Mouse (Mus musculus) kidney, embryonic 14.5 days (tissue): ENCODE data around the gene Dgcr2. TPM values are rescaled to one million over a fixed set of nuclear protein-coding genes. Genes with fewer than 3 reads are reported as not detected.

Experiments used
- ATAC-seq: fragments of 200-750 bp; cut with Nextera tagmentation; 2 replicates; pipeline ENCODE4 v1.8.0; 2017; ENCODE audit warnings: moderate number of reproducible peaks, mild to moderate bottlenecking, moderate TSS enrichment, moderate library complexity; ENCODE audit not compliant: low FRiP score, low TSS enrichment
- H3K27ac ChIP-seq: fragments of 300-500 bp; sonication (generic); 2 replicates; pipeline ENCODE4 v1.5.1; 2014; ENCODE audit warnings: low read depth, mild to moderate bottlenecking, low read length, moderate library complexity, mixed read lengths
- H3K27me3 ChIP-seq: fragments of 300-500 bp; sonication (generic); 2 replicates; pipeline ENCODE4 v1.6.1; 2014; ENCODE audit warnings: mild to moderate bottlenecking, low read length; ENCODE audit not compliant: control insufficient read depth, insufficient read depth
- H3K36me3 ChIP-seq: fragments of 300-500 bp; sonication (generic); 2 replicates; pipeline ENCODE4 v1.6.1; 2014; ENCODE audit warnings: low read length, mixed read lengths; ENCODE audit not compliant: control insufficient read depth, insufficient read depth
- H3K4me1 ChIP-seq: fragments of 300-500 bp; sonication (generic); 2 replicates; pipeline ENCODE4 v1.6.1; 2014; ENCODE audit warnings: low read length, mixed read lengths; ENCODE audit not compliant: control insufficient read depth, insufficient read depth
- H3K4me2 ChIP-seq: fragments of 300-500 bp; sonication (generic); replicated peaks from 2 replicates; pipeline ENCODE4 v1.6.1; 2014; ENCODE audit warnings: low read depth, mild to moderate bottlenecking, low read length
- H3K4me3 ChIP-seq: fragments of 300-500 bp; sonication (generic); 2 replicates; pipeline ENCODE4 v1.5.1; 2014; ENCODE audit warnings: mild to moderate bottlenecking, low read length
- H3K9ac ChIP-seq: fragments of 300-500 bp; sonication (generic); 2 replicates; pipeline ENCODE4 v1.6.1; 2014; ENCODE audit warnings: low read depth, mild to moderate bottlenecking, low read length, moderate library complexity
- H3K9me3 ChIP-seq: fragments of 300-500 bp; sonication (generic); 2 replicates; pipeline ENCODE4 v1.6.1; 2016; ENCODE audit warnings: low read length; ENCODE audit not compliant: control insufficient read depth
- WGBS: fragments of 180-500 bp; shearing (Covaris S2); extraction: QIAGEN DNeasy Blood & Tissue Kit; methylation state at CpG from one replicate; pipeline ENCODE4 v1.1.7; 2014; 5-methylcytosine and 5-hydroxymethylcytosine counted together
- polyA plus RNA-seq: library from polyadenylated mRNA; unstranded; fragments of >200 nt; fragmentation: Nextera tagmentation; extraction: Ambion mirVana; gene quantifications from 2 replicates; pipeline ENCODE4 v1.2.1, GENCODE M21; 2014

The Dgcr2 gene
- polyA plus RNA-seq, 1 experiment from 2014 or later: 91.7 TPM

GRCm38 (mm10) chr16:17832821-17833220 lies 65.5 kb downstream of the Dgcr2 start, which contains the start of gene B830017H08Rik:
TSS of gene B830017H08Rik (plus strand) at chr16:17833121.
- H3K4me1 ChIP-seq: no peaks in the 10 kb centered on the region
- H3K36me3 ChIP-seq: no peaks in the 10 kb centered on the region
- no peak within 1 kb of the TSS for H3K27ac ChIP-seq
- peak within 1 kb of the TSS; percentile 49 for H3K4me3 ChIP-seq
- peak within 1 kb of the TSS; percentile 100 for H3K4me2 ChIP-seq
- no peaks in the 10 kb centered on the region for H3K9me3 ChIP-seq
- peaks cover 68% of the 10 kb centered on the region for H3K27me3 ChIP-seq
- no peak for ATAC-seq
- peak within 1 kb of the TSS; percentile 61 for H3K9ac ChIP-seq
- WGBS: 27% methylated on average over 7 of the region's 7 CpGs

- Histone ChIP-seq H3K27ac (no peak overlapping the region), H3K36me3 (no peaks in the 10 kb centered on the region), H3K4me1 (no peaks in the 10 kb centered on the region), H3K4me3 (no peak overlapping the region), H3K9ac (no peak overlapping the region), H3K9me3 (no peaks in the 10 kb centered on the region), H3K4me2 (no peak overlapping the region), H3K27me3 (peaks cover 68% of the 10 kb centered on the region)
- 13% methylated on average over 11 of the region's 11 CpGs for WGBS
- ATAC-seq: no peak
These were observed 66.6 kb downstream of the Dgcr2 start for GRCm38 (mm10) chr16:17831781-17832180.

GRCm38 (mm10) chr16:17830385-17831178 lies 67.8 kb downstream of the Dgcr2 start:
- H3K4me1 ChIP-seq: no peaks in the 10 kb centered on the region
- no peak overlapping the region for H3K4me2 ChIP-seq
- H3K9ac ChIP-seq: no peak overlapping the region
- H3K27ac ChIP-seq: no peak overlapping the region
- ATAC-seq: no peak
- peaks cover 57% of the 10 kb centered on the region for H3K27me3 ChIP-seq
- 67% methylated on average over 10 of the region's 10 CpGs for WGBS
- no peak overlapping the region for H3K4me3 ChIP-seq
- no peaks in the 10 kb centered on the region for H3K9me3 ChIP-seq
- H3K36me3 ChIP-seq: no peaks in the 10 kb centered on the region

- Histone ChIP-seq H3K4me1 (no peaks in the 10 kb centered on the region), H3K27me3 (peaks cover 40% of the 10 kb centered on the region), H3K27ac (no peak overlapping the region), H3K4me3 (no peak overlapping the region), H3K36me3 (no peaks in the 10 kb centered on the region), H3K4me2 (no peak overlapping the region), H3K9ac (no peak overlapping the region), H3K9me3 (no peaks in the 10 kb centered on the region)
- ATAC-seq: no peak
- 57% methylated on average over 3 of the region's 3 CpGs for WGBS
These were observed 69.5 kb downstream of the Dgcr2 start for GRCm38 (mm10) chr16:17828867-17829266.

- Histone ChIP-seq H3K27ac (no peak overlapping the region), H3K4me1 (no peaks in the 10 kb centered on the region), H3K4me2 (no peak overlapping the region), H3K36me3 (no peaks in the 10 kb centered on the region), H3K4me3 (no peak overlapping the region), H3K9ac (no peak overlapping the region), H3K27me3 (peaks cover 35% of the 10 kb centered on the region), H3K9me3 (no peaks in the 10 kb centered on the region)
- no peak for ATAC-seq
- WGBS: 89% methylated on average over 2 of the region's 2 CpGs
These were observed 70.1 kb downstream of the Dgcr2 start for GRCm38 (mm10) chr16:17828229-17828628.

GRCm38 (mm10) chr16:17826500-17826899 lies 71.9 kb downstream of the Dgcr2 start:
- Histone ChIP-seq H3K9me3 (no peaks in the 10 kb centered on the region), H3K9ac (no peak overlapping the region), H3K27me3 (peaks cover 19% of the 10 kb centered on the region), H3K4me2 (no peak overlapping the region), H3K36me3 (no peaks in the 10 kb centered on the region), H3K4me3 (no peak overlapping the region), H3K27ac (no peak overlapping the region), H3K4me1 (no peaks in the 10 kb centered on the region)
- ATAC-seq: no peak
- 81% methylated on average over 2 of the region's 2 CpGs for WGBS

- H3K9ac ChIP-seq: no peak overlapping the region
- 78% methylated on average over 8 of the region's 8 CpGs for WGBS
These were observed 81.8 kb downstream of the Dgcr2 start for GRCm38 (mm10) chr16:17816528-17816927.

GRCm38 (mm10) chr16:17815411-17816402 lies 82.7 kb downstream of the Dgcr2 start:
- H3K4me1 ChIP-seq: peaks cover 8% of the 10 kb centered on the region; the same call in 1 of the 2 replicates
- H3K9ac ChIP-seq: peak overlapping the region; percentile 68
- WGBS: 2% methylated on average over 63 of the region's 63 CpGs
- peak overlapping the region; percentile 54 for H3K4me3 ChIP-seq
- no peak overlapping the region for H3K27ac ChIP-seq
- H3K4me2 ChIP-seq: peak overlapping the region; percentile 94
- no peaks in the 10 kb centered on the region for H3K36me3 ChIP-seq
- H3K9me3 ChIP-seq: no peaks in the 10 kb centered on the region
- peak; percentile 87 for ATAC-seq
- peaks cover 8% of the 10 kb centered on the region for H3K27me3 ChIP-seq

More at GRCm38 (mm10) chr16:17816528-17816927, 81.8 kb downstream of the Dgcr2 start:
- Histone ChIP-seq H3K4me1 (peaks cover 8% of the 10 kb centered on the region; the same call in 1 of the 2 replicates), H3K4me2 (no peak overlapping the region), H3K36me3 (no peaks in the 10 kb centered on the region), H3K4me3 (no peak overlapping the region), H3K27ac (no peak overlapping the region), H3K9me3 (no peaks in the 10 kb centered on the region), H3K27me3 (peaks cover 9% of the 10 kb centered on the region)
- ATAC-seq: no peak
